Mouse (Mus musculus): ENCODE data around the gene Clec11a. TPM values are rescaled to one million over a fixed set of nuclear protein-coding genes. Genes with fewer than 3 reads are reported as not detected.

Gene Clec11a
- total RNA-seq, 1 experiment from 2014 or later = 3.6 TPM

GRCm38 (mm10) chr7:44277250-44277622 is 29.5 kb downstream of the Clec11a start:
- peak; percentile 25 for DNase-seq

- DNase-seq = no peak
These were observed 30.0 kb downstream of the Clec11a start for GRCm38 (mm10) chr7:44276461-44277249.

GRCm38 (mm10) chr7:44275546-44275945 is 31.2 kb downstream of the Clec11a start:
- DNase-seq = no peak

- no peak for DNase-seq
These were observed 32.6 kb downstream of the Clec11a start for GRCm38 (mm10) chr7:44274096-44274495.

GRCm38 (mm10) chr7:44273446-44273845 is 33.3 kb downstream of the Clec11a start:
- no peak for DNase-seq

GRCm38 (mm10) chr7:44272546-44272945 is 34.2 kb downstream of the Clec11a start:
- no peak for DNase-seq

- DNase-seq = no peak
These were observed 35.4 kb downstream of the Clec11a start for GRCm38 (mm10) chr7:44271309-44271708.

- no peak for DNase-seq
These were observed 37.3 kb downstream of the Clec11a start for GRCm38 (mm10) chr7:44269397-44269796.

GRCm38 (mm10) chr7:44268117-44268516 is 38.6 kb downstream of the Clec11a start:
- no peak for DNase-seq

- DNase-seq = peak; percentile 91
These were observed 43.7 kb downstream of the Clec11a start for GRCm38 (mm10) chr7:44262791-44263643.

GRCm38 (mm10) chr7:44261147-44261546 is 45.6 kb downstream of the Clec11a start, which contains the start of gene Gm15517:
Gene Gm15517 (plus strand): TSS chr7:44261447.
- no peak for DNase-seq

- DNase-seq = no peak
These were observed 46.3 kb downstream of the Clec11a start for GRCm38 (mm10) chr7:44260410-44260809.

- DNase-seq = no peak
These were observed 49.4 kb downstream of the Clec11a start, which contains the start of gene Acp4 for GRCm38 (mm10) chr7:44257278-44257677. Gene Acp4 (minus strand): TSS chr7:44257378.

- DNase-seq = no peak
These were observed 51.8 kb downstream of the Clec11a start for GRCm38 (mm10) chr7:44254930-44255329.

- no peak for DNase-seq
These were observed 53.6 kb downstream of the Clec11a start for GRCm38 (mm10) chr7:44253023-44253616.

Other genes with a start within 250 kb of the Clec11a start
- gene Klk1b21, start 204.6 kb downstream of the Clec11a start, total RNA-seq (2021) = not detected in 2 replicates
- gene Klk1b22, start 194.2 kb downstream of the Clec11a start, total RNA-seq (2021) = not detected in 2 replicates
- not detected in 2 replicates for gene Klk1b16, start 170.1 kb downstream of the Clec11a start, total RNA-seq (2021)
- gene Klk1b24, start 118.7 kb downstream of the Clec11a start, total RNA-seq (2021) = not detected in 2 replicates
- gene Klk1b3, start 108.7 kb downstream of the Clec11a start, total RNA-seq (2021) = not detected in 2 replicates
- not detected in 2 replicates for gene Klk1b4, start 99.5 kb downstream of the Clec11a start, total RNA-seq (2021)
- gene Klk1b5, start 91.0 kb downstream of the Clec11a start, total RNA-seq (2021) = not detected in 2 replicates
- gene Klk1, start 81.5 kb downstream of the Clec11a start, total RNA-seq (2021) = not detected in 2 replicates
- not detected in 2 replicates for gene Gm36864, start 70.7 kb downstream of the Clec11a start, total RNA-seq (2021)
- 0.70 and 1.6 TPM in 2 replicates for gene 1700028J19Rik, start 60.2 kb downstream of the Clec11a start, total RNA-seq (2021)
- 71.3 and 125 TPM in 2 replicates for gene 2410002F23Rik, start 60.2 kb downstream of the Clec11a start, total RNA-seq (2021)
- gene Acp4, start 49.5 kb downstream of the Clec11a start, total RNA-seq (2021) = not detected in 2 replicates
- not detected in 2 replicates for gene Gm15517, start 45.5 kb downstream of the Clec11a start, total RNA-seq (2021)
- gene Shank1, start 3.4 kb upstream of the Clec11a start, total RNA-seq (2021) = 8.5 and 10.4 TPM in 2 replicates
- 4.1 and 5.7 TPM in 2 replicates for gene Syt3, start 77.2 kb upstream of the Clec11a start, total RNA-seq (2021)
- 2.3 TPM in 1 of 2 replicates, not detected in the other for gene 1700008O03Rik, start 78.9 kb upstream of the Clec11a start, total RNA-seq (2021)
- 4.3 and 5.8 TPM in 2 replicates for gene Lrrc4b, start 122.1 kb upstream of the Clec11a start, total RNA-seq (2021)
- 0.61 and 1.9 TPM in 2 replicates for gene Aspdh, start 158.5 kb upstream of the Clec11a start, total RNA-seq (2021)
- 43.9 and 49.2 TPM in 2 replicates for gene Josd2, start 161.1 kb upstream of the Clec11a start, total RNA-seq (2021)
- 83.9 and 97.6 TPM in 2 replicates for gene Emc10, start 189.6 kb upstream of the Clec11a start, total RNA-seq (2021)
- gene Fam71e1, start 189.7 kb upstream of the Clec11a start, total RNA-seq (2021) = 12.3 and 17.5 TPM in 2 replicates
- not detected in 2 replicates for gene Mybpc2, start 217.8 kb upstream of the Clec11a start, total RNA-seq (2021)
- gene Spib, start 225.2 kb upstream of the Clec11a start, total RNA-seq (2021) = 0.43 TPM in 1 of 2 replicates, not detected in the other
- 14.2 and 22.6 TPM in 2 replicates for gene Pold1, start 241.9 kb upstream of the Clec11a start, total RNA-seq (2021)
- 133 and 140 TPM in 2 replicates for gene Nr1h2, start 247.0 kb upstream of the Clec11a start, total RNA-seq (2021)